Mouse (Mus musculus): ENCODE measurements around the gene Prss50.

DNA sequence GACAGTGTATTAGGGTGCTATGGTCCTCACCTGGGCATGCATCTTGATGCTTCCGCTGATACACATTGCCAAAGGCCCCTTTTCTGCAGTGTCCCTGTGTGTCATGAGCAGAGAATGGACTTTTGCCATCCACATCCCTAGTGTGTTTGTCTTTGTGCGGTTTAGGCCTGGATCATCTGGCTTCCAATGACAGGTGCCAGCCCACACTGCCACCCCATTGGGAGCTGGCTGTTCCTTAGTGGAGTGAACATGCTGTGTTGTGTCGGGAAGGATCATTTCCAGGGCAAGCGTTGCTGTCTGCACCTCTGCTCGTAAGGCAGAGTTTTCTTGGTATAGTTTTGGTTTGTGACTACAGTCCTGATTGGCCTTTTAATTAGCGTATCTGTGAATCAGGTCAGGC, 43.4 kb downstream of the Prss50 start:
- TF ChIP-seq CTCF (IDR thresholded peaks at IDR 0.05; ENCODE audit: low read depth) (no peak), EP300 (IDR thresholded peaks at IDR 0.05; ENCODE audit: low read depth) (no peak)
